Mouse (Mus musculus): ENCODE results near the gene Tmem198b. TPM values are rescaled to one million over a fixed set of nuclear protein-coding genes. Genes with fewer than 3 reads are reported as not detected.

Gene Tmem198b
- polyA plus RNA-seq, 1 experiment from 2014 or later: 16.2 TPM

DNA sequence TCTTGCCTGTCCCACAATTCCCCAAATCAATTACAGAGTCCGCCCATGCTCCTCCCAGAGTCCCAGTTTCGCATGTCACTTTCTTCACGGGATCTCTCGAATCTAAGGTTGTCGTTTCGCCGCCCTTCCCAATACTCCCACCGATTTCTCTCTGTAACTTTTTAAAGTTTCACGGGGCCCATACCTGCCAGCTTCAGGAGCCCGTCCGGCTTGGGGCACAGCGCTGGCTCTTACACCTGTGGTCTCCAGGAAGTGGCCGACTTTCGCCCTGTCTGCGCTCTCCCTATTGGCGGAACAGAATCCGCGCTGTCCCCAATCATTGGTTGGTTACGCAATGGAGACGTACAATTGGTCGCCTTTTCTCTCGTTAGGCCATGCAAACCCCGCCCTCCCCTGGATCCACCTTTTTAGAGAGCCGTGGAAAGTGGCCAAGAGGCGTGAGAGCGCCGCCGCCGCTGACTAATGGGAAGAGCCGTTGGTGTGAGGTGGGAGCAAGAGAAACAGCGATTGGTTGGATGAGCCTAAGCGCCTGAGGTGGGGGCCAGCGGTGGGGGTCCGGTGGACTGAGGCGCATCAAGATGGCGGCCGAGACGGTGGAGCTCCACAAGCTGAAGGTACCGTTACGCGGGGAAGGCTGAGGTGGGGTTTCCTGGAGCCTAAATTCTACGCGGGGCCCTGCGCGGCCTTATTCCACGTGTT lies 17.3 kb upstream of the Tmem198b start, which contains the start of gene Ormdl2:
TSS of gene Ormdl2 (minus strand) at position 288 of the 699 bp plus-strand sequence.
- Histone ChIP-seq H3K4me2 (peak within 1 kb of the TSS; percentile 78), H3K27me3 (no peaks in the 10 kb centered on the region), H3K4me3 (peak within 1 kb of the TSS; percentile 79), H3K36me3 (peaks cover 44% of the 10 kb centered on the region), H3K4me1 (replicated peaks) (peaks cover 25% of the 10 kb centered on the region), H3K9ac (peak within 1 kb of the TSS; percentile 76), H3K27ac (replicated peaks) (peak within 1 kb of the TSS; percentile 64; the same call in 1 of the 2 replicates), H3K9me3 (no peaks in the 10 kb centered on the region)
- under 1% methylated on average over 46 of the region's 46 CpGs for WGBS
- peak; percentile 100 for ATAC-seq (ENCODE audit: low read depth)

GRCm38 (mm10) chr10:128820217-128820616 lies 16.0 kb upstream of the Tmem198b start:
- Histone ChIP-seq H3K9me3 (no peaks in the 10 kb centered on the region), H3K4me2 (no peak overlapping the region), H3K9ac (no peak overlapping the region), H3K36me3 (peaks cover 51% of the 10 kb centered on the region), H3K27ac (replicated peaks) (no peak overlapping the region), H3K4me1 (replicated peaks) (peaks cover 25% of the 10 kb centered on the region), H3K4me3 (no peak overlapping the region), H3K27me3 (no peaks in the 10 kb centered on the region)
- ATAC-seq (ENCODE audit: low read depth): no peak
- whole genome bisulfite sequencing: 92% methylated on average over 4 of the region's 4 CpGs

DNA sequence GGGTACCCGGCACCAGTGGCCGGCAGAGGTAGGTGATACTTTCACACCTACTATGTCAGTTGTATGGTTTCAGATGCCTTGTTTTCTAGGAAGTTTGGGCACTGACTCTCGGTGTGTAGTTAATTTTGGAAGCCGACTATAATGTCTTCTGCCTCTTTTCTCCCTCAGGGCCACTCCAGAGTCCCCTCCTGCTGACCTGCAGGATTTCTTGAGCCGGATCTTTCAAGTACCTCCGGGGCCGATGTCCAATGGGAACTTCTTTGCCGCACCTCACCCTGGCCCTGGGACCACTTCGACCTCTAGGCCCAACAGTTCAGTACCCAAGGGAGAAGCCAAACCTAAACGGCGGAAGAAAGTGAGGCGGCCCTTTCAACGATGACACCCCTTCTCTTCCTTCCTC lies 12.9 kb upstream of the Tmem198b start, which contains the start of gene Sarnp:
TSS of gene Sarnp (plus strand) at position 301 of the 400 bp plus-strand sequence.
- Histone ChIP-seq H3K9ac (no peak within 1 kb of the TSS), H3K36me3 (peaks cover 68% of the 10 kb centered on the region), H3K4me2 (no peak within 1 kb of the TSS), H3K4me1 (replicated peaks) (peaks cover 9% of the 10 kb centered on the region), H3K27ac (replicated peaks) (no peak within 1 kb of the TSS), H3K9me3 (no peaks in the 10 kb centered on the region), H3K4me3 (no peak within 1 kb of the TSS), H3K27me3 (no peaks in the 10 kb centered on the region)
- ATAC-seq (ENCODE audit: low read depth): no peak
- WGBS: 92% methylated on average over 13 of the region's 13 CpGs

DNA sequence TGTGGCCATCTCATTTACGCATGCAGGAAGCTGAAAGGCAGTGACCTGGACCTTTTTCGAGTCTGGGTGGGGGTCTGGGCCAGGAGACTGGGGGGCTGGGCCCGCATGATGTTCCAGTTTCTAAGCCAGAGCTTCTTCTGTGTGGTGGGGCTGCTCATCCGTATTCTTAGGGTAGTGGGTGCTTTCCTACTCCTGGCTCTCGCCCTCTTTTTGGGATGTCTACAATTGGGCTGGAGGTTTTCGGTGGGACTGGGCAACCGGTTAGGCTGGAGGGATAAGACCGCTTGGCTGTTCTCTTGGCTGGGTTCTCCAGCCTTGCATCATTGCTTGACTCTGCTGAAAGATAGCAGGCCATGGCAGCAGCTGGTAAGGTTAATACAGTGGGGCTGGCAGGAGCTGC lies 2.8 kb upstream of the Tmem198b start:
- peaks cover 67% of the 10 kb centered on the region for H3K4me1 ChIP-seq (replicated peaks)
- ATAC-seq (ENCODE audit: low read depth): no peak
- peak overlapping the region; percentile 86 for H3K4me3 ChIP-seq
- WGBS: 92% methylated on average over 8 of the region's 8 CpGs
- peak overlapping the region; percentile 92 for H3K9ac ChIP-seq
- H3K4me2 ChIP-seq: peak overlapping the region; percentile 78
- H3K27me3 ChIP-seq: no peaks in the 10 kb centered on the region
- no peak overlapping the region for H3K27ac ChIP-seq (replicated peaks)
- no peaks in the 10 kb centered on the region for H3K9me3 ChIP-seq
- H3K36me3 ChIP-seq: peaks cover 30% of the 10 kb centered on the region

DNA sequence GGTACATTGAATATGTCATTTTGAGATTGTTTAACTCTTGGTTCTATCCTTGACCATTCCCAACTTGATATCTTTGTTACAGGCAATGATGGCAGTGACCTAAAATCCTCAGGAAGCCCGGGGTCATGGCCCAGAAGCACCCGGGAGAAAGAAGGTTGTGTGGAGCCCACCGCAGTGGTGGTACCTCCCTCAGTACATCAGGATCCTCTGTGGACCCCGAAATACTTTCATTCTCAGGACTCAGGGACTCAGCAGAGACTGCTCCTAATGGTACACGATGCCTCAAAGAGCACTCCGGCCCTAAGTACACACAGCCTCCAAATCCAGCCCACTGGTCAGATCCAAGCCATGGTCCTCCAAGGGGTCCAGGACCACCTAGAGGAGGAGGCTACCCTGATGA lies 1.9 kb upstream of the Tmem198b start:
- Histone ChIP-seq H3K9me3 (no peaks in the 10 kb centered on the region), H3K27me3 (no peaks in the 10 kb centered on the region), H3K4me2 (peak overlapping the region; percentile 78), H3K36me3 (peaks cover 36% of the 10 kb centered on the region), H3K4me3 (peak overlapping the region; percentile 86), H3K27ac (replicated peaks) (peak overlapping the region; percentile 98), H3K4me1 (replicated peaks) (peaks cover 70% of the 10 kb centered on the region), H3K9ac (peak overlapping the region; percentile 92)
- 60% methylated on average over 6 of the region's 6 CpGs for WGBS
- ATAC-seq (ENCODE audit: low read depth): no peak

DNA sequence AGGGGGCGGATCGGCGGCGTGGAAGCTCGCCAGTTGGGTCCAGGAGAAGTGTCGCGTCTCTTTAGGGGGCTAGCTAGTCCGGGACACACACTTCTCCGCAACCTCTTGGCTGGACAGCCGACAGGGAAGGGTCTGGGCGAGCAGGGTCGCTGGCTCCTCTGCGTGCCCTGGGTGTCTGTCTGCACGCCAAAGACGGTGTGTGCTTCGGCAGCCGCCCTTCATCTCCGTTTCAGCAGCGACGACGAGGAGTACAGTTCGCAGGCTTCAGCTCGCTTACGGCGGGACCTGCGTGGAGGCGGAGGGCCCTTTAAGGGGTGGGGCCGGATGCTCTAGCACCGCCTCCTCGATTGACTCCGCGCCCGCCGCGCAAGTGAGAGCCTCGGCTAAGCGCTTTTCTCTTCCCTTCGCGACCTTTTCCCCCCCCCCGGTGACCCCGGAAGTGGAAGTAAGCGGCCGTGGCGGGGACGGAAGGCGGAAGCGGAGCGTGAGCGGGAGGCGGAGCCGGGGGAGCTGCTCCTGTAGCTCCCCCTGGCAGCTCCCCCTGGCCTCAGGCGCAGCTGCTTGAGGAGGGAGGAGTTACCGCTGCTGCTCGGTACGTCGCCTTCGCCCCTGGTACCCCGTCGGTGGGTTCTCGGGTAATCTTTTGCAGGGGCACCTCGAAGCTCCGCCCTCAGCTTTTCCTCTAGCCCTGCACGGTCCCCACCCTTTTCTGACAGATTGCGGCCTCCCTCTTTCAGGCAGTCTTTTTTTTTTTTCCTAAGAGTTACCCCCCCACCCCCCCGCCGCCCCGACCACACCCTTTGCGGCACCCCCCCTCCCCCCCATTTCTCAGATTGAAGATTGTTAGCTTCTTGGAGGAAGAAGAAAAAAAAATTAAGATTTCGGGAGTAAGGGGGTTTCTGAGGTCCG lies 1.2 kb upstream of the Tmem198b start:
- peak overlapping the region; percentile 78 for H3K4me2 ChIP-seq
- no peaks in the 10 kb centered on the region for H3K9me3 ChIP-seq
- no peaks in the 10 kb centered on the region for H3K27me3 ChIP-seq
- H3K27ac ChIP-seq (replicated peaks): peak overlapping the region; percentile 98
- WGBS: under 1% methylated on average over 61 of the region's 70 CpGs
- peak overlapping the region; percentile 92 for H3K9ac ChIP-seq
- H3K4me3 ChIP-seq: peak overlapping the region; percentile 86
- peaks cover 68% of the 10 kb centered on the region for H3K4me1 ChIP-seq (replicated peaks)
- peak; percentile 93 for ATAC-seq (ENCODE audit: low read depth)
- H3K36me3 ChIP-seq: peaks cover 44% of the 10 kb centered on the region

- peak within 1 kb of the TSS; percentile 98 for H3K27ac ChIP-seq (replicated peaks)
- peak; percentile 8 for ATAC-seq (ENCODE audit: low read depth)
- peaks cover 53% of the 10 kb centered on the region for H3K4me1 ChIP-seq (replicated peaks)
- H3K36me3 ChIP-seq: peaks cover 50% of the 10 kb centered on the region
- H3K4me3 ChIP-seq: peak within 1 kb of the TSS; percentile 86
- WGBS: under 1% methylated on average over 14 of the region's 14 CpGs
- H3K9ac ChIP-seq: peak within 1 kb of the TSS; percentile 92
- peak within 1 kb of the TSS; percentile 78 for H3K4me2 ChIP-seq
- no peaks in the 10 kb centered on the region for H3K27me3 ChIP-seq
- H3K9me3 ChIP-seq: no peaks in the 10 kb centered on the region
Observed at GRCm38 (mm10) chr10:128803771-128804270, 349 bp downstream of the Tmem198b start, which contains the start of gene Dnajc14. Gene Dnajc14 (plus strand): TSS chr10:128804062.

- H3K36me3 ChIP-seq: peaks cover 51% of the 10 kb centered on the region
- no peak for ATAC-seq (ENCODE audit: low read depth)
- peak overlapping the region; percentile 92 for H3K9ac ChIP-seq
- peak overlapping the region; percentile 86 for H3K4me3 ChIP-seq
- no peaks in the 10 kb centered on the region for H3K27me3 ChIP-seq
- peaks cover 48% of the 10 kb centered on the region for H3K4me1 ChIP-seq (replicated peaks)
- H3K27ac ChIP-seq (replicated peaks): peak overlapping the region; percentile 98
- WGBS: 24% methylated on average over 6 of the region's 6 CpGs
- peak overlapping the region; percentile 78 for H3K4me2 ChIP-seq
- no peaks in the 10 kb centered on the region for H3K9me3 ChIP-seq
Observed at GRCm38 (mm10) chr10:128803361-128803760, 809 bp downstream of the Tmem198b start.

GRCm38 (mm10) chr10:128802956-128803355 lies 1.2 kb downstream of the Tmem198b start:
- 58% methylated on average over 4 of the region's 4 CpGs for WGBS
- H3K36me3 ChIP-seq: peaks cover 51% of the 10 kb centered on the region
- peak overlapping the region; percentile 98; the same call in 1 of the 2 replicates for H3K27ac ChIP-seq (replicated peaks)
- H3K27me3 ChIP-seq: no peaks in the 10 kb centered on the region
- H3K4me3 ChIP-seq: peak overlapping the region; percentile 86
- H3K9me3 ChIP-seq: no peaks in the 10 kb centered on the region
- H3K4me1 ChIP-seq (replicated peaks): peaks cover 44% of the 10 kb centered on the region
- peak overlapping the region; percentile 78 for H3K4me2 ChIP-seq
- peak overlapping the region; percentile 92 for H3K9ac ChIP-seq
- ATAC-seq (ENCODE audit: low read depth): no peak

DNA sequence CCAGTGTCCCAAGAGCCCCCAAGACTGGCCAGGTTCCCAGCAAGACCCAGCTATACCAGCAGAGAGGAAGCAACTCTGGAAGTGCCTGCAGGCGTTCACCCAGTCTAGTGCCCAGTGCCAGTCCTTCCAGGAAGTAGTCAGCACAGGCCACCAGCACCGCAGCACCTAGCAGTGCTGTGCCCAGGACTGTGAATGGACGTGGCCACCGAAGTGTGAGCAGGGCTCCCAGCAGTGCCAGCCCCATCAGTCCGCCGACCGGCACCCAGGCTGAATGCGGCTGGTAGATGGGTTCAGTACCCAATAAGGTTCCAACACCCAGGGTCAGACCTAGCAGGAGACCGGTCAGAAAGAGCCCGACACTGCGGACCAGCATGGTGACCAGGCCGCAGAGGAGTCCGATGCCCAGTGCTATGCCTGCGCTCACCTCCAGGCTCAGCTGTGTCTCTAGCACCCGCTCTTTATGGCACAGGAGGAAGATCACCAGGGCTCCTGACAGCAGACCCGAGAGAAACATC lies 2.1 kb downstream of the Tmem198b start:
- H3K9ac ChIP-seq: 0 out of 2 replicates have a peak overlapping the region, but pooled peaks have one; percentile 92
- no peaks in the 10 kb centered on the region for H3K27me3 ChIP-seq
- no peak for ATAC-seq (ENCODE audit: low read depth)
- H3K4me3 ChIP-seq: no peak overlapping the region
- H3K9me3 ChIP-seq: no peaks in the 10 kb centered on the region
- no peak overlapping the region for H3K27ac ChIP-seq (replicated peaks)
- H3K36me3 ChIP-seq: peaks cover 51% of the 10 kb centered on the region
- 90% methylated on average over 16 of the region's 16 CpGs for WGBS
- H3K4me1 ChIP-seq (replicated peaks): peaks cover 35% of the 10 kb centered on the region
- H3K4me2 ChIP-seq: 0 out of 2 replicates have a peak overlapping the region, but pooled peaks have one; percentile 78

GRCm38 (mm10) chr10:128798676-128799075 lies 5.5 kb downstream of the Tmem198b start:
- no peaks in the 10 kb centered on the region for H3K27me3 ChIP-seq
- no peak overlapping the region for H3K4me3 ChIP-seq
- H3K4me2 ChIP-seq: no peak overlapping the region
- 91% methylated on average over 8 of the region's 8 CpGs for WGBS
- no peaks in the 10 kb centered on the region for H3K9me3 ChIP-seq
- H3K4me1 ChIP-seq (replicated peaks): peaks cover 20% of the 10 kb centered on the region
- no peak for ATAC-seq (ENCODE audit: low read depth)
- no peak overlapping the region for H3K27ac ChIP-seq (replicated peaks)
- peaks cover 44% of the 10 kb centered on the region for H3K36me3 ChIP-seq
- no peak overlapping the region for H3K9ac ChIP-seq
